Mouse (Mus musculus): ENCODE measurements around the gene 2810408A11Rik. TPM values are rescaled to one million over a fixed set of nuclear protein-coding genes. Genes with fewer than 3 reads are reported as not detected.
A peak's percentile ranks its signal among the peaks of the same experiment; 100 is the strongest.

Gene 2810408A11Rik
- polyA plus RNA-seq, 1 experiment from 2014 or later = 1.2 TPM

DNA sequence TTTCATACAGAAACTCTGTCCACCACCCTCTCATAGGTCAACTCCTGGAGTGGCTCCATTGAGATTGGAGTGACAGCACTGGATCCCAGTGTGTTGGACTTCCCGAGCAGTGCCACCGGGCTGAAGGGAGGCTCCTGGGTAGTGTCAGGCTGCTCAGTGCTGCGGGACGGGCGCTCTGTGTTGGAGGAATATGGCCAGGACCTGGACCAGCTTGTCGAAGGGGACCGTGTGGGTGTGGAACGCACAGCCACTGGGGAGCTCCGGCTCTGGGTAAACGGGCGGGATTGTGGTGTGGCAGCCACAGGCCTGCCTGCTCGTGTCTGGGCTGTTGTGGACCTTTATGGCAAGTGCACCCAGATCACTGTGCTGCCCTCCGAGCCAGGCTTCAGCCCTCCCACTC is 2.2 kb upstream of the 2810408A11Rik start:
- 84% methylated on average over 13 of the region's 13 CpGs for WGBS (ENCODE audit: insufficient replicate concordance)
- H3K27ac ChIP-seq (ENCODE audit: low read depth) = no peak overlapping the region
- no peak for TF ChIP-seq CTCF (IDR thresholded peaks at IDR 0.05; ENCODE audit: low read depth)
- TF ChIP-seq EP300 (IDR thresholded peaks at IDR 0.05; ENCODE audit: low read depth) = no peak
- peak overlapping the region; percentile 93 for H3K4me3 ChIP-seq (ENCODE audit: low read depth, low read length)
- H3K27me3 ChIP-seq (ENCODE audit: insufficient read depth, low read length) = 0 out of 2 replicates have a peak, but pooled peaks cover 7% of the 10 kb centered on the region
- H3K36me3 ChIP-seq (replicated peaks; ENCODE audit: insufficient read depth, low read length) = peaks cover 37% of the 10 kb centered on the region
- no peak for ATAC-seq
- 0 out of 2 replicates have a peak overlapping the region, but pooled peaks have one; percentile 16 for H3K9ac ChIP-seq (replicated peaks)
- DNase-seq = peak; percentile 22
- peak overlapping the region; percentile 99 for H3K4me2 ChIP-seq (ENCODE audit: low read depth, low read length)
- H3K4me1 ChIP-seq (ENCODE audit: insufficient read depth) = peaks cover 21% of the 10 kb centered on the region
- H3K9me3 ChIP-seq (ENCODE audit: low read length) = no peaks in the 10 kb centered on the region

DNA sequence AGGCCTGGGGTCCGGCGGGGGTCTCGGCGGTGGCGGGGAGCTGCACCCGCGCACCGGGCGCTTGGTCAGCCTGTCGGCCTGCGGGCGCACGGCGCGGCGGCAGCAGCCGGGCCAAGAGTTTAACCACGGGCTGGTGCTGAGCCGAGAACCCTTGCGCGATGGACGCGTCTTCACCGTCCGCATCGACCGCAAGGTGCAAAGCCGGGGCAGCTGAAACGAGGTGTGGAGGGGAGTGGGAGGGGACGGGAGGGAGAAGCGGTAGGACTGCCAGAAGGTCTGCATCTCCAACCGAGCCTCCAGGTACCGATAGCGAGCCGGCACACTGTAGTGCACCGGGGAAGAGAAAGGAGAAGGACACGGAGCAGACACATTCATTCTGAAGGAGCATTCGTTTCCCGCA is 1.2 kb upstream of the 2810408A11Rik start:
- Histone ChIP-seq H3K27ac (ENCODE audit: low read depth) (peak overlapping the region; percentile 99), H3K4me1 (ENCODE audit: insufficient read depth) (peaks cover 21% of the 10 kb centered on the region), H3K4me2 (ENCODE audit: low read depth, low read length) (peak overlapping the region; percentile 99), H3K27me3 (ENCODE audit: insufficient read depth, low read length) (0 out of 2 replicates have a peak, but pooled peaks cover 7% of the 10 kb centered on the region), H3K4me3 (ENCODE audit: low read depth, low read length) (peak overlapping the region; percentile 93), H3K36me3 (replicated peaks; ENCODE audit: insufficient read depth, low read length) (peaks cover 27% of the 10 kb centered on the region), H3K9ac (replicated peaks) (peak overlapping the region; percentile 87), H3K9me3 (ENCODE audit: low read length) (no peaks in the 10 kb centered on the region)
- 7% methylated on average over 33 of the region's 39 CpGs for WGBS (ENCODE audit: insufficient replicate concordance)
- no peak for TF ChIP-seq CTCF (IDR thresholded peaks at IDR 0.05; ENCODE audit: low read depth)
- no peak for TF ChIP-seq EP300 (IDR thresholded peaks at IDR 0.05; ENCODE audit: low read depth)
- ATAC-seq (peak; percentile 16), DNase-seq (peak; percentile 46)

DNA sequence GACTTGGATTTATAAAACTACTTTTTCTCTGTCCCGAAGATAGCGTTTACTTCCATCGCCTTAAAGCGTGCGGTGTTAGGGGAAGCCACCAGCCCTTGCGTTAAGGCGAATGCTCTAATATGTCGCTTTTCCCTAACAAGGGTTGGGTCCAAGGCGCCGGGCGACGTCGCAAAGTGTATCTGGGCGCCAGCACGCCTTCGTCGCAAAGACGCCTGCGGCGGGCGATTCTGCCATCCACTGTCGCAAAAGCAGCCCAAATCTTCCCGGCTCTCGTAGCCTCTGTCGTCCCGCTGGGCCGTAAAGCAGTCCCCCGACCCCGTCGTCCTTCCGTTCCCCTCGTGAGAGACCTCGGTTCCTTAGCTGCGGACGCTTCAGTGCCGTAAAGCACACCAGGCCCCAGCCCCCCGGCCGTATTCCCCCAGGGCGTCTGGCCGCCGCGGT is 639 bp upstream of the 2810408A11Rik start:
- WGBS (ENCODE audit: insufficient replicate concordance) = under 1% methylated on average over 42 of the region's 42 CpGs
- TF ChIP-seq EP300 (IDR thresholded peaks at IDR 0.05; ENCODE audit: low read depth) (no peak), CTCF (IDR thresholded peaks at IDR 0.05; ENCODE audit: low read depth) (no peak)
- Histone ChIP-seq H3K9ac (replicated peaks) (peak overlapping the region; percentile 87), H3K4me2 (ENCODE audit: low read depth, low read length) (peak overlapping the region; percentile 99), H3K27ac (ENCODE audit: low read depth) (peak overlapping the region; percentile 99), H3K4me3 (ENCODE audit: low read depth, low read length) (peak overlapping the region; percentile 93), H3K4me1 (ENCODE audit: insufficient read depth) (peaks cover 21% of the 10 kb centered on the region), H3K27me3 (ENCODE audit: insufficient read depth, low read length) (0 out of 2 replicates have a peak, but pooled peaks cover 7% of the 10 kb centered on the region), H3K9me3 (ENCODE audit: low read length) (no peaks in the 10 kb centered on the region), H3K36me3 (replicated peaks; ENCODE audit: insufficient read depth, low read length) (peaks cover 21% of the 10 kb centered on the region)
- peak; percentile 84 for ATAC-seq
- DNase-seq = peak; percentile 92

DNA sequence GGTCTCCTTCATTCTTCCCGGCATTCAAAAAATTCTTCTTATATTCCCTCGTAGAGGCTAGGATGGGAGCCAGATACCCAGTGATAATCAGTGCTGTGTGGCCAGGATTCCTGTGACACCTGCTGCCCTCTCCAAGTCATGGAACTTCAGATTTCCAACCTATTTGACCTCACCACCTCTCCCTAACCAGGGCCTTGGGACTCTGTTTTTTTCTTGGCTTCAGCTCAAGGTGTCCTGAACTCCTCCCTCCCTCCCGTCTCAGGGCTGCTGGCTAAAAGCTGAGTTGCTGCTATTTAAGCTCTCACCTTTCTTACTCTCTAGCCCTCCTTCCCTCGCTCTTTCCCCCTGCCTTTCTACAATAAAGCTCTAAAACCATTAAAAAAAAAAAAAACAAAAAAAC is 917 bp downstream of the 2810408A11Rik start:
- peak overlapping the region; percentile 87 for H3K9ac ChIP-seq (replicated peaks)
- H3K4me1 ChIP-seq (ENCODE audit: insufficient read depth) = peaks cover 30% of the 10 kb centered on the region
- no peak for DNase-seq
- TF ChIP-seq CTCF (IDR thresholded peaks at IDR 0.05; ENCODE audit: low read depth) (no peak), EP300 (IDR thresholded peaks at IDR 0.05; ENCODE audit: low read depth) (no peak)
- H3K4me2 ChIP-seq (ENCODE audit: low read depth, low read length) = peak overlapping the region; percentile 99
- no peak overlapping the region for H3K27ac ChIP-seq (ENCODE audit: low read depth)
- 0 out of 2 replicates have a peak, but pooled peaks cover 7% of the 10 kb centered on the region for H3K27me3 ChIP-seq (ENCODE audit: insufficient read depth, low read length)
- H3K36me3 ChIP-seq (replicated peaks; ENCODE audit: insufficient read depth, low read length) = peaks cover 8% of the 10 kb centered on the region
- WGBS (ENCODE audit: insufficient replicate concordance) = 48% methylated on average over 4 of the region's 4 CpGs
- peak overlapping the region; percentile 93 for H3K4me3 ChIP-seq (ENCODE audit: low read depth, low read length)
- no peaks in the 10 kb centered on the region for H3K9me3 ChIP-seq (ENCODE audit: low read length)
- no peak for ATAC-seq

DNA sequence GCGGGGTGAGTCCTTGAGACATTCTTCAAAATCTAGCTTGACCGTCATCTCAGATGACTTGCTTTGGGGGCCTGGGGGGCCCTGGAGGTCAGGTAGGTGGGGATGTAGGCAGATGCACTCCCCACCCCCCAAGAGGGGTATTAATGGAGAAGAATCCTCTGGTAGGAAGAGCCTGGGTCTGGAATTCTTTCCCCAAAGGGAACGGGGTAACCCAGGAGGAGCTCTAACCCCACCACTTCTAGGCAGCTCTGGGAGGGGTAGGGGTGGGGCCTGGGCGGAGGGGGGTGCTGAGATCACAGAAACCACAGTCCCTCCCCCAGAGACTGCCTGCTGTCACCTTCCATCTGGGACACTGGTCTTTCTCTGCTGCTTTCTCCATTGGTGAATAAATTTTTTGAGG is 5.5 kb downstream of the 2810408A11Rik start, which contains the start of gene Acap1:
Gene Acap1, minus strand, starts transcription at position 249 of the 400 bp plus-strand sequence.
- Histone ChIP-seq H3K27me3 (ENCODE audit: insufficient read depth, low read length) (0 out of 2 replicates have a peak, but pooled peaks cover 5% of the 10 kb centered on the region), H3K27ac (ENCODE audit: low read depth) (peak within 1 kb of the TSS; percentile 85), H3K4me3 (ENCODE audit: low read depth, low read length) (peak within 1 kb of the TSS; percentile 26), H3K36me3 (replicated peaks; ENCODE audit: insufficient read depth, low read length) (0 out of 2 replicates have a peak, but pooled peaks cover 2% of the 10 kb centered on the region), H3K4me2 (ENCODE audit: low read depth, low read length) (peak within 1 kb of the TSS; percentile 49), H3K9ac (replicated peaks) (peak within 1 kb of the TSS; percentile 10; the same call in 1 of the 2 replicates), H3K9me3 (ENCODE audit: low read length) (no peaks in the 10 kb centered on the region), H3K4me1 (ENCODE audit: insufficient read depth) (peaks cover 23% of the 10 kb centered on the region)
- TF ChIP-seq CTCF (IDR thresholded peaks at IDR 0.05; ENCODE audit: low read depth) (no peak), EP300 (IDR thresholded peaks at IDR 0.05; ENCODE audit: low read depth) (no peak)
- ATAC-seq (peak; percentile 46; the same call in 1 of the 2 replicates), DNase-seq (peak; percentile 64)
- WGBS (ENCODE audit: insufficient replicate concordance) = 39% methylated on average over 4 of the region's 4 CpGs

DNA sequence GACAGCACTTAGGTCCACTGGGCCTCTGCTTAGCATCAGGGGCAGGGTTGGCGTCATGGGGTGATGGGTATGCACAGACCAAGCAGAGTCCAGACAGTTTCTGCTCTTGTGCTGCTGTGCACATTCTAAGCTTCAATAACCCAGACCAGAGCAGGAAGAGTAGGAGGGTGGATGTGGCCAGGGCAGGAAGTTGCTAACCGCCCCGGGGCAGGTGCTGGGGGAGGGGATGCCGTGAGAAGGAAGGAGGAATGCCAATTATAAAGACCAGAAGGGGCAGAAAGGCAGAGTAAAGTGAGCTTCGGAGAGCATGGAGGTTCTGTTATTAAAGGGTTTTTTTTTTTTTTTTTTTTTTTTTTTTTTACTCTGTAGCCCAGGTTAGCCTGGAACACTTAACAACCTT is 6.1 kb downstream of the 2810408A11Rik start:
- H3K36me3 ChIP-seq (replicated peaks; ENCODE audit: insufficient read depth, low read length) = 0 out of 2 replicates have a peak, but pooled peaks cover 2% of the 10 kb centered on the region
- H3K27ac ChIP-seq (ENCODE audit: low read depth) = peak overlapping the region; percentile 85
- peak overlapping the region; percentile 26; the same call in 1 of the 2 replicates for H3K4me3 ChIP-seq (ENCODE audit: low read depth, low read length)
- H3K27me3 ChIP-seq (ENCODE audit: insufficient read depth, low read length) = 0 out of 2 replicates have a peak, but pooled peaks cover 2% of the 10 kb centered on the region
- no peak for DNase-seq
- TF ChIP-seq EP300 (IDR thresholded peaks at IDR 0.05; ENCODE audit: low read depth) (no peak), CTCF (IDR thresholded peaks at IDR 0.05; ENCODE audit: low read depth) (no peak)
- peak overlapping the region; percentile 49 for H3K4me2 ChIP-seq (ENCODE audit: low read depth, low read length)
- H3K9ac ChIP-seq (replicated peaks) = 0 out of 2 replicates have a peak overlapping the region, but pooled peaks have one; percentile 10
- H3K9me3 ChIP-seq (ENCODE audit: low read length) = no peaks in the 10 kb centered on the region
- H3K4me1 ChIP-seq (ENCODE audit: insufficient read depth) = peaks cover 20% of the 10 kb centered on the region
- no peak; the same call in 1 of the 2 replicates for ATAC-seq
- 25% methylated on average over 5 of the region's 5 CpGs for WGBS (ENCODE audit: insufficient replicate concordance)

Data from liver, postnatal 0 days (tissue).